Mouse (Mus musculus) heart, embryonic 10.5 days (tissue): ENCODE results near the gene Arhgef40. TPM values are rescaled to one million over a fixed set of nuclear protein-coding genes. Genes with fewer than 3 reads are reported as not detected.
"Not testable (repeated sequence)": the region's sequence is repeated elsewhere in the genome, so short reads cannot be mapped to it uniquely, and the experiment has no call there.

ENCODE experiments used
- DNase-seq: peaks from one replicate; pipeline ENCODE4 v3.0.0-alpha.2; 2017; ENCODE audit warnings: low spot score
- H3K27ac ChIP-seq: fragments of 300-500 bp; sonication (generic); 2 replicates; pipeline ENCODE4 v1.5.1; 2016; ENCODE audit warnings: mild to moderate bottlenecking
- H3K27me3 ChIP-seq: fragments of 300-500 bp; sonication (generic); 2 replicates; pipeline ENCODE4 v1.6.1; 2016; ENCODE audit warnings: mild to moderate bottlenecking; ENCODE audit not compliant: poor library complexity, insufficient read depth, severe bottlenecking
- H3K36me3 ChIP-seq: fragments of 300-500 bp; sonication (generic); 2 replicates; pipeline ENCODE4 v1.6.1; 2016; ENCODE audit warnings: mild to moderate bottlenecking, moderate library complexity
- H3K4me1 ChIP-seq: fragments of 300-500 bp; sonication (generic); 2 replicates; pipeline ENCODE4 v1.6.1; 2016; ENCODE audit warnings: mild to moderate bottlenecking
- H3K4me3 ChIP-seq: fragments of 300-500 bp; sonication (generic); 2 replicates; pipeline ENCODE4 v1.5.1; 2016; ENCODE audit warnings: mild to moderate bottlenecking, moderate library complexity
- H3K9me3 ChIP-seq: fragments of 300-500 bp; sonication (generic); 2 replicates; pipeline ENCODE4 v1.6.1; 2016; ENCODE audit warnings: mild to moderate bottlenecking, moderate library complexity
- WGBS: fragments of 180-500 bp; shearing (Covaris S2); methylation state at CpG from one replicate; pipeline ENCODE4 v1.1.7; 2016; 5-methylcytosine and 5-hydroxymethylcytosine counted together
- polyA plus RNA-seq: library from polyadenylated mRNA; unstranded; fragments of >200 nt; fragmentation: Nextera tagmentation; extraction: Ambion mirVana; gene quantifications from 2 replicates; pipeline ENCODE4 v1.2.1, GENCODE M21; 2016

Arhgef40 gene
- polyA plus RNA-seq, 1 experiment from 2014 or later: 86.4 TPM

- WGBS: 6% methylated on average over 23 of the region's 23 CpGs
- Histone ChIP-seq H3K4me1 (peaks cover 36% of the 10 kb centered on the region), H3K27ac (peak overlapping the region; percentile 85), H3K9me3 (no peaks in the 10 kb centered on the region), H3K4me3 (peak overlapping the region; percentile 52), H3K27me3 (no peaks in the 10 kb centered on the region), H3K36me3 (no peaks in the 10 kb centered on the region)
- peak; percentile 92 for DNase-seq
Measured at GRCm38 (mm10) chr14:52022709-52023459, 38.4 kb downstream of the Arhgef40 start.

- DNase-seq: no peak
- Histone ChIP-seq H3K4me1 (peaks cover 25% of the 10 kb centered on the region), H3K9me3 (no peaks in the 10 kb centered on the region), H3K27me3 (no peaks in the 10 kb centered on the region), H3K36me3 (no peaks in the 10 kb centered on the region), H3K4me3 (no peak overlapping the region), H3K27ac (no peak overlapping the region)
- 85% methylated on average over 2 of the region's 2 CpGs for WGBS
Measured at GRCm38 (mm10) chr14:52024133-52024532, 39.6 kb downstream of the Arhgef40 start.

- WGBS: 86% methylated on average over 4 of the region's 4 CpGs
Measured at GRCm38 (mm10) chr14:52026342-52026741, 41.8 kb downstream of the Arhgef40 start.

GRCm38 (mm10) chr14:52035926-52036325 is 51.4 kb downstream of the Arhgef40 start:
- H3K27me3 ChIP-seq: no peaks in the 10 kb centered on the region
- no peak overlapping the region for H3K27ac ChIP-seq
- DNase-seq: no peak
- 79% methylated on average over 6 of the region's 6 CpGs for WGBS
- H3K4me3 ChIP-seq: no peak overlapping the region
- H3K36me3 ChIP-seq: no peaks in the 10 kb centered on the region
- no peaks in the 10 kb centered on the region for H3K4me1 ChIP-seq
- no peaks in the 10 kb centered on the region for H3K9me3 ChIP-seq

More at GRCm38 (mm10) chr14:52026342-52026741, 41.8 kb downstream of the Arhgef40 start:
- H3K4me3 ChIP-seq: no peak overlapping the region
- H3K36me3 ChIP-seq: no peaks in the 10 kb centered on the region
- peaks cover 18% of the 10 kb centered on the region for H3K4me1 ChIP-seq
- no peak for DNase-seq
- no peaks in the 10 kb centered on the region for H3K27me3 ChIP-seq
- no peaks in the 10 kb centered on the region for H3K9me3 ChIP-seq
- no peak overlapping the region for H3K27ac ChIP-seq

GRCm38 (mm10) chr14:52039332-52039731 is 54.8 kb downstream of the Arhgef40 start:
- Histone ChIP-seq H3K27ac (no peak overlapping the region), H3K4me1 (no peaks in the 10 kb centered on the region), H3K9me3 (no peaks in the 10 kb centered on the region), H3K27me3 (no peaks in the 10 kb centered on the region), H3K4me3 (no peak overlapping the region), H3K36me3 (no peaks in the 10 kb centered on the region)
- 82% methylated on average over 5 of the region's 5 CpGs for WGBS
- DNase-seq: no peak

- H3K4me1 ChIP-seq, H3K27me3 ChIP-seq, DNase-seq, H3K27ac ChIP-seq, H3K9me3 ChIP-seq, H3K36me3 ChIP-seq, H3K4me3 ChIP-seq: not testable (repeated sequence)
- WGBS: 58% methylated on average over 3 of the region's 3 CpGs
Measured at GRCm38 (mm10) chr14:52042359-52042758, 57.8 kb downstream of the Arhgef40 start, which contains the start of gene Olfr221. Olfr221 (minus strand) TSS chr14:52042459.

GRCm38 (mm10) chr14:52043446-52043845 is 58.9 kb downstream of the Arhgef40 start:
- no peaks in the 10 kb centered on the region for H3K36me3 ChIP-seq
- DNase-seq: no peak
- peaks cover 8% of the 10 kb centered on the region for H3K4me1 ChIP-seq
- no peak overlapping the region for H3K27ac ChIP-seq
- H3K9me3 ChIP-seq: no peaks in the 10 kb centered on the region
- no peak overlapping the region for H3K4me3 ChIP-seq
- no peaks in the 10 kb centered on the region for H3K27me3 ChIP-seq
- 60% methylated on average over 6 of the region's 6 CpGs for WGBS

GRCm38 (mm10) chr14:52044901-52045678 is 60.6 kb downstream of the Arhgef40 start:
- Histone ChIP-seq H3K4me3 (0 out of 2 replicates have a peak overlapping the region, but pooled peaks have one; percentile 12), H3K9me3 (no peaks in the 10 kb centered on the region), H3K4me1 (peaks cover 8% of the 10 kb centered on the region), H3K36me3 (no peaks in the 10 kb centered on the region), H3K27me3 (no peaks in the 10 kb centered on the region), H3K27ac (no peak overlapping the region)
- WGBS: 11% methylated on average over 8 of the region's 8 CpGs
- DNase-seq: no peak

GRCm38 (mm10) chr14:52045966-52046565 is 61.5 kb downstream of the Arhgef40 start:
- Histone ChIP-seq H3K36me3 (no peaks in the 10 kb centered on the region), H3K4me3 (no peak overlapping the region), H3K4me1 (peaks cover 8% of the 10 kb centered on the region), H3K27me3 (no peaks in the 10 kb centered on the region), H3K27ac (no peak overlapping the region), H3K9me3 (no peaks in the 10 kb centered on the region)
- DNase-seq: no peak
- WGBS: 79% methylated on average over 9 of the region's 9 CpGs

GRCm38 (mm10) chr14:52052720-52053119 is 68.2 kb downstream of the Arhgef40 start:
- H3K9me3 ChIP-seq, DNase-seq, H3K36me3 ChIP-seq, H3K4me3 ChIP-seq, H3K27me3 ChIP-seq, H3K27ac ChIP-seq, H3K4me1 ChIP-seq: not testable (repeated sequence)
- WGBS: 88% methylated on average over 3 of the region's 3 CpGs
